Mouse (Mus musculus) liver, postnatal 0 days (tissue): ENCODE results near the gene Pappa. TPM values are rescaled to one million over a fixed set of nuclear protein-coding genes. Genes with fewer than 3 reads are reported as not detected.

Experiments used
- ATAC-seq: fragments of 200-750 bp; cut with Nextera tagmentation; 2 replicates; pipeline ENCODE4 v1.8.0; 2017; ENCODE audit warnings: mild to moderate bottlenecking, moderate library complexity
- DNase-seq: peaks from one replicate; pipeline ENCODE4 v3.0.0-alpha.2; 2016
- H3K27ac ChIP-seq: fragments of 300-500 bp; sonication (generic); 2 replicates; pipeline ENCODE4 v1.5.1; 2014; ENCODE audit warnings: antibody characterized with exemption, moderate library complexity, mild to moderate bottlenecking, low read depth
- H3K27me3 ChIP-seq: fragments of 300-500 bp; sonication (generic); 2 replicates; pipeline ENCODE4 v1.6.1; 2014; ENCODE audit warnings: low read length, control low read depth, mixed read lengths; ENCODE audit not compliant: insufficient read depth
- H3K36me3 ChIP-seq: fragments of 300-500 bp; sonication (generic); replicated peaks from 2 replicates; pipeline ENCODE4 v1.6.1; 2014; ENCODE audit warnings: mild to moderate bottlenecking, control low read depth, low read length, moderate library complexity, mixed read lengths; ENCODE audit not compliant: insufficient read depth
- H3K4me1 ChIP-seq: fragments of 300-500 bp; sonication (generic); 2 replicates; pipeline ENCODE4 v1.6.1; 2014; ENCODE audit warnings: antibody characterized with exemption, mild to moderate bottlenecking, control low read depth; ENCODE audit not compliant: insufficient read depth
- H3K4me2 ChIP-seq: fragments of 300-500 bp; sonication (generic); 2 replicates; pipeline ENCODE4 v1.6.1; 2014; ENCODE audit warnings: low read depth, mild to moderate bottlenecking, low read length, moderate library complexity, mixed read lengths
- H3K4me3 ChIP-seq: fragments of 300-500 bp; sonication (generic); 2 replicates; pipeline ENCODE4 v1.5.1; 2014; ENCODE audit warnings: low read depth, low read length
- H3K9ac ChIP-seq: fragments of 300-500 bp; sonication (generic); replicated peaks from 2 replicates; pipeline ENCODE4 v1.6.1; 2014; ENCODE audit warnings: mild to moderate bottlenecking, moderate library complexity
- H3K9me3 ChIP-seq: fragments of 300-500 bp; sonication (generic); 2 replicates; pipeline ENCODE4 v1.6.1; 2016; ENCODE audit warnings: mild to moderate bottlenecking, control low read depth, low read length, mixed read lengths
- CTCF ChIP-seq: sonication (generic); IDR thresholded peaks from 2 replicates; pipeline ENCODE4 v1.5.1; 2016; ENCODE audit warnings: antibody characterized with exemption, low read depth
- EP300 ChIP-seq: IDR thresholded peaks from 2 replicates; pipeline ENCODE4 v1.6.1; 2016; ENCODE audit warnings: antibody characterized with exemption, low read depth, mild to moderate bottlenecking
- WGBS: fragments of 180-500 bp; shearing (Covaris S2); extraction: QIAGEN DNeasy Blood & Tissue Kit; methylation state at CpG from one replicate; pipeline ENCODE4 v1.1.7; 2014; ENCODE audit not compliant: insufficient replicate concordance; 5-methylcytosine and 5-hydroxymethylcytosine counted together
- polyA plus RNA-seq: library from polyadenylated mRNA; unstranded; fragments of >200 nt; fragmentation: Nextera tagmentation; extraction: Ambion mirVana; gene quantifications from 2 replicates; pipeline ENCODE4 v1.2.1, GENCODE M21; 2015

Pappa gene
- polyA plus RNA-seq, 1 experiment from 2014 or later = 0.01 TPM

DNA sequence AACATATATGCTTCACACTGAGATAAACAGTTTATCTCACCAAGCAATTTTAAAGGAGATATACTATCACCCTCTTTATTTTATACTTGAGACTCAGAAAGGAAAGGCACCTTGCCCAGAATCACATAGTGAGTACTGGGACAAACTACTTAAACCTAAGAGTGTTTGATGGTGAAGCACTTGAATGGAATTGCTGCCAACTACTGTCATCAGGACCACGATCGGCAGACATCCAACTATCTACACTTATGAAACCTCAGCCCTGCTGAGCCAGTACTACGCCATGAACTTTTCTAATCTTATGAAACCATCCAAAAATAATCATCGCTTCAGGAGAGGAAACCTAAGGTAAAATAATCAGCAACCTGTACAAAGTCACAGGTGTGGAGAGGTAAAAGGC, 275.5 kb downstream of the Pappa start:
- H3K4me3 ChIP-seq = no peak overlapping the region
- H3K9me3 ChIP-seq = no peaks in the 10 kb centered on the region
- TF ChIP-seq EP300 = no peak
- no peak for TF ChIP-seq CTCF
- H3K27me3 ChIP-seq = no peaks in the 10 kb centered on the region
- no peak overlapping the region for H3K4me2 ChIP-seq
- no peak overlapping the region for H3K9ac ChIP-seq
- ATAC-seq = no peak
- no peak overlapping the region for H3K27ac ChIP-seq
- no peaks in the 10 kb centered on the region for H3K36me3 ChIP-seq
- 83% methylated on average over 4 of the region's 4 CpGs for WGBS
- no peaks in the 10 kb centered on the region for H3K4me1 ChIP-seq
- no peak for DNase-seq

DNA sequence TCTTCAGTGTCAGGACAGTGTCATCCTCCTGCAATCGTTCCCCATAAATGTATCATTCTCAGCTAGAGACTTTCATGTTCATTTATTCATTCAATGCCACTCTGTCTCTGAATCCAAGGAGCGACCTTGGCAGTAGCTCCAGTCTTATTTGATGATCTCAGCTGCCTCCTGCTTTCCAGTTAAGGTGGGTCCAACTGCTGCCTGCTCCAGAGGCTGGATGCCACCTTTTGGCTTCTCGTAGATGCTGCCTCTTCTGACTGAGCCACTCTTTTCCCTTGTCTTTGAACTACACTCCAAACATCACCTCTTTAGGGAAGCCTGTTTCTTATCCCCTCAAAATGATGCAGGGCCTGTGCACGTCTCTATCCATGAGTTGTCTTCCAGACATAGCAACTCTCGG, 278.3 kb downstream of the Pappa start:
- Histone ChIP-seq H3K9me3 (no peaks in the 10 kb centered on the region), H3K4me3 (no peak overlapping the region), H3K4me2 (no peak overlapping the region), H3K27me3 (no peaks in the 10 kb centered on the region), H3K9ac (no peak overlapping the region), H3K27ac (no peak overlapping the region), H3K4me1 (no peaks in the 10 kb centered on the region), H3K36me3 (no peaks in the 10 kb centered on the region)
- DNase-seq = no peak
- TF ChIP-seq CTCF (no peak), EP300 (no peak)
- ATAC-seq = no peak
- 78% methylated on average over 5 of the region's 5 CpGs for WGBS

GRCm38 (mm10) chr4:65402836-65403634, 279.1 kb downstream of the Pappa start:
- no peak overlapping the region for H3K9ac ChIP-seq
- no peaks in the 10 kb centered on the region for H3K9me3 ChIP-seq
- no peaks in the 10 kb centered on the region for H3K36me3 ChIP-seq
- no peak overlapping the region for H3K27ac ChIP-seq
- DNase-seq (no peak), ATAC-seq (no peak)
- H3K4me2 ChIP-seq = no peak overlapping the region
- no peak overlapping the region for H3K4me3 ChIP-seq
- H3K27me3 ChIP-seq = no peaks in the 10 kb centered on the region
- TF ChIP-seq EP300 (no peak), CTCF (no peak)
- 63% methylated on average over 6 of the region's 6 CpGs for WGBS
- H3K4me1 ChIP-seq = no peaks in the 10 kb centered on the region
